Mouse (Mus musculus): Measurements from ENCODE around the gene Pcgf2.
"Not testable (repeated sequence)": the region's sequence is repeated elsewhere in the genome, so short reads cannot be mapped to it uniquely, and the experiment has no call there.

Gene Pcgf2

DNA sequence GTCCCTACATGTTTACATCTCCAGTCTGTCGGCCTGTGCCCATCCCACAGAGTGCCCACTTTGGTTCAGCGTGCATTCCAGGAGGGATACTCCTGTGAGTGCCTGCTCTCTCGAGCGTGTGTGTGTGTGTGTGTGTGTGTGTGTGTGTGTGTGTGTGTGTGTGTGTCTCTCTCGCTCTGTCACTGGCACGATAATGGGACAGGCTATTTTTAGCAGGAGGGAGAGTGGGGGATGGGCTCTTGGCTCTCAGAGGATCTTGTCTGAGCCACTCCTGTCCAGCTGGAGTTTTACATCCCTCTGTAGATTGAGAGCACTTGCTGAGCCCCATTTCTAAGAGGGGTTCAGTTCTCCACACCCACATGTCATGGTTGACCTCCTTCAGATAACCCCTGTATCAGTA is 30.5 kb downstream of the Pcgf2 start:
- in situ Hi-C loops (cut with MboI, MseI) = no loop called here

DNA sequence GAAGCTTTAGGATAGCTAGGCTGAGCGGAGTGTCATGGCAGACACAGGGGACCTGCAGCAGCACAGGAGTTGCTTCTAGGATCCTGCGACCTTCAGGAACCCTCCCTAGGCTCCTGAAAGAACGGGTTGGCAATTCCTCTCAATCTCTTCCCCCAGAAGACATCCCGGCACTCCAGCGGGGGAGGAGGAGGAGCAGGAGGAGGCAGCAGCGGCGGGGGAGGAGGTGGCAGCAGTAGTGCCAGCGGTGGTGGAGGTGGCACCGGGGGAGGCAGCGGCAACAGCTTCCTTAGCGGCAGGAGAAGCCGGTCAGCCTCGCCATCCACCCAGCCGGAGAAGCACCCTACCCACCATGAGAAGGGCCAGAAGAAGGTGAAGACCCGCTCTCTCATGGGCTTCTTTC is 31.0 kb downstream of the Pcgf2 start:
- in situ Hi-C loops (cut with MboI, MseI) = no loop called here

DNA sequence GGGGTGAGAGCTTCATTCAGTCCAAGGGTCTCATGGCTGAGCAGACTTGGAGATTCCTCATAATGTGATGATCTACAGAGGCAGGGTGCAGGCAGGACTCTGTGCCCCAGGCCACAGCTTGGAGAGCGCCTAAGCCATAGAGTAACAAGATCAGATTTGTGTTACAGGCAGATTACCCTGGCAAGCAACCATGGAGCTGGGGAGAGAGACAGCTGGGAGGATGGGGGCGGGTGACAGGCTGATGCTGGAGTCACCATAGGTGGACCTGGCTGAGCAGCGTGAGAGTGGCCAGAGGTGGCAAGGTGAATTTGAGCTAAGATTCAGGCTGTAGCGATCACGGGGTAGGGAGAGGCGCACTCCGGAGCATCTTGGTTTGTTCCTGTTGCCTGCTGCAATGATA is 32.1 kb downstream of the Pcgf2 start:
- in situ Hi-C loops (cut with MboI, MseI) = no loop called here

DNA sequence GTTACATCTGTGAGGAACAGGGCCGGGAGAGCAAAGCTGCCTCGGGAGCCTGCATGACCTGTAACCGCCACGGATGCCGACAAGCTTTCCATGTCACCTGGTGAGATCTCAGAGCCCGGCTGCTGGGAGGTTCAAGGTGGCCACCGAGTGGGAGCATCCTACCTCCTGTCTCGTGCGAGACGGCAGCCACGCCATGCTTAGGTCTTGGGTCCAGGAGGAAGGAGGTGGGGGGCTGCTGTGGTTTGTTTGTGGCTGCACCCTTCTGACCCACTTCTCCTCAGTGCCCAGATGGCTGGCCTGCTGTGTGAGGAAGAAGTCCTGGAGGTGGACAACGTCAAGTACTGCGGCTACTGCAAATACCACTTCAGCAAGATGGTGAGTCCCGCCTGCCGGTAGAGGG is 33.5 kb downstream of the Pcgf2 start:
- in situ Hi-C loops (cut with MboI, MseI) = no loop called here

DNA sequence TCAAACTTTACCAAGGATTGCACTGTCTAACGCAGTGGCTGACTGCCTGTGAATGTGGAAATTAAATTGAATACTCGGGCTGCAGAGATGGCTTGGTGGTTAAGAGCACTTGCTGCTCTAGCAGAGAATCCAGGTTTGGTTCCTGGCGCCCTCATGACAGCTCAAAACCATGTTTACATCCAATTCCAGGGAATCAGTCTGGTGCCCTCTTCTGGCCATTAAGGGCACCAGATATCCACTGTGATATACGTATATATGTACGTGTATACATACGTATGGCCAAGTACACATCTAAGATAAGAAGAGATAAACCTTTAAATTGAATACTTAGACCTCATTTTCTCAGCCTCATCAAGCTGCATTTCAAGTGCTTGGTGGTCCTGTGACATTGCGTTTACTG is 34.1 kb downstream of the Pcgf2 start:
- in situ Hi-C loops (cut with MboI, MseI) = no loop called here

DNA sequence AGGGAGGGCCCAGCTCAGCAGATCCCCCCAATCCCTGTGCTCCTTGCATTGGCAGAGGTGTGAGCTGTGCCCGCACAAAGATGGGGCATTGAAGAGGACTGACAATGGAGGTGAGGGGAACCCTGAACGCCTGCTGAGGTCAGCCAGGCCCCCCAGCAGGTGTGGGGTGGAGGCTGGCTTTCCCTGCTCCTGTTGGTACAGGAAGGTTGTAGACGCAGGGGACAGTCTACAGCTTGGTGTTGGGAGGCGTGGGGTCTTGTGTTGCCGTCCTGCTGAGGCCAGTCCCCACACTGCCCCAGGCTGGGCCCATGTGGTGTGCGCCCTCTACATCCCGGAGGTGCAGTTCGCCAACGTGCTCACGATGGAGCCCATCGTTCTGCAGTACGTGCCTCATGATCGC is 34.9 kb downstream of the Pcgf2 start:
- in situ Hi-C loops (cut with MboI, MseI) = no loop called here

DNA sequence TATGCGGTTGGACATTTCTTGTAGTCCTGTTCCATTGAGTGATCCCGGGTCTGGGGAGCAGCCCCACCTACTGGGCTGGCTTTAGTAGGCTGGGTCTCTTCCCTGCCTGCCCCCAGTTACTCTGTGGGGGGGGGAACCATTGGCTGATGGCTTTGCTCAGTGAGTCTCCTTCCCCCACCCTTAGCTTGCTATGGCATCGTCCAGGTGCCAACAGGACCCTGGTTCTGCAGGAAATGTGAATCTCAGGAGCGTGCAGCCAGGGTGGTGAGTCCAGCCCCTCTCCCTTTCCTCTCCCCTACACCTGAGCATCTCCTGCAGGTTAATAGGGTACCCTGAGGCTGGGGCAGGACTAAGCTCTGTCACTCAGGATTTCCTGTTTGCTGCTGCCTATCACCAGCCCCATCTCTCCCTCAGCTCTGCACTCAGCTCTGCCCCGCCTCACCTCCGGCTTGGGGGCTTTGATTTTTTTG is 35.5 kb downstream of the Pcgf2 start:
- in situ Hi-C loops (cut with MboI, MseI) = no loop called here

DNA sequence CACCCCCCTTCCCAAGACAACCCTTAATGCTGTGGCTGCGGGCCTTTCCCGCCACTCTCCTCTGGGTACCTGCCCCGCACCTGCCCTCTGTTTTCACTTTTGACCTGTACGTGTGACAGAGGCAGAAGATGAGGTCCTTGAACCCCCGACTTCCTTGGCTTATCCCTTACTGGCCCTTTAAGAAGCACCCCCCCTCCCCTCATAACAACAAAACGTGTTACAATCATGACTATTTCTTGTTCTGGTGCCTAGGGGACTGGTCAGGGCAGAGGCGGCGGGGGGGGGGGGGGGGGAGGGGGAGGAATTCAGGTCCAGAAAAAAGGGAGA is 36.0 kb downstream of the Pcgf2 start:
- in situ Hi-C loops (cut with MboI, MseI) = no loop called here

DNA sequence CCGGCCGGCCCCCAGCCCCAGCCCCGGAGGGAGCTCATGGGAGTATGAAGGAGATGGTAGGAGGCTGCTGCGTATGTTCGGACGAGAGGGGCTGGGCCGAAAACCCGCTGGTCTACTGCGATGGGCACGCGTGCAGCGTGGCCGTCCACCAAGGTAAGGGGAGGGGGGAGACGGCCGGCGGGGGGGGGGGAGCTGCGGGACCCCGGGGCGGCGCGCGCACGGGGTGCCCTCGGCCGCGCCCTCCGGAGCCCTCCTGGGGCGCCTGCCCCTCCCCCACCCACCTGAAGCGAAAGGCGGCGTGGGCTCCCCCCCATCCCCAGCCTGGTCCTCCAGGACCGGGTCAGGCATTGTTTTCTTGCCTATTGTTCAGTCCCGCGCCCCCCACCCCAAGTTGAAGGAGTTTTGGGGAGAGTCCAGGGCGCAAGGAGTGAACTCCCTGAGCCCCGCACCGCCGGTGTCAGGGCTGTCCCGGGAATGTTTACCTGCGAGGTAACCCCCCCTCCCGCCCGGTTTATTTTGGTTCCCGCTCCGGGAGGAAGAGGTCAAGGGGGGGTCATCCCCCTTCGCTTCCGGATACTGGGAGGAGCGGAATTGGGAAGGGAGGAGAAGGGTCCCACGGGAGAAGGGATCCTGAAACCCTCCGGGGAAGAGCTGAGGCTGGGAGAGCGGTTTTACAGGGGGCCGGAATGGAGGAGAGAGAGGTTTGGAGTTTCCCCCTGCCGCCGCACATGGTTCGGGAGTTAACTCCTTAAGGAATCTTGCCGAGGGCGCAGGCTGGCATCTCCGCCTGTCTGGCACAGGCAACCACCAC is 36.6 kb downstream of the Pcgf2 start:
- in situ Hi-C loops (cut with MboI, MseI) = no loop called here

DNA sequence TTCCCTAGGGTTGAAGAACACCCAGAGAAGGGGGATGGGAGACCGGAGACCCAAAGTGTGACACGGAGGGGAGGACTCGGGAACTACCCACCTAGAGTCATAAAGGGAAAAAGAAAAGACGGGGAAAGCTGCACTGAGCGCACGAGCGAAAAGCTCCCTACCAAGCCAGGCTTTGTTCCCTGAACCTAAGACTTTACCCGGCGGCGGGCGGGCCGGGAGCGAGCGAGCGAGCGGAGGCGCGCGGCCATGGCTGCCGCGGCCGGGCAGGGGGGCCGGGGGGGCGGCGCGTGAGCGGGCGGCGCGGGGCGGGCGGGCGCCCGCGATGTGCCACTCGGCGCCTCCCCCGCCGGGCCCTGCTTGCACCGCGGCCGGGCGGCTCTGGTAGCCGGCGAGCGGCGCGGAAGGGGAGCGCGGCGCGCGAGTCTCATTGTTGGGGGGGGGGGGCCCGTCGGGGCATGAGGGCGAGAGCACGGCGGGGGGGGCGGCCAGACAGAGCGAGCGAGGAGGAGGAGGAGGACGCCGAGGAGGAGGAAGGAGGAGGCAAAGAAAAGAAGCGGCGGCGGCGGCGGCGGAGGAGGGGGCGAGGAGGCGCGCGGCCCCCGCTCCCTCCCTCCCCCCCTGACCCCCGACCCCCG is 37.3 kb downstream of the Pcgf2 start, which contains the start of gene Mllt6:
Gene Mllt6 (plus strand): TSS at position 522 of the 635 bp plus-strand sequence.
- in situ Hi-C loops (cut with MboI, MseI) = no loop called here

DNA sequence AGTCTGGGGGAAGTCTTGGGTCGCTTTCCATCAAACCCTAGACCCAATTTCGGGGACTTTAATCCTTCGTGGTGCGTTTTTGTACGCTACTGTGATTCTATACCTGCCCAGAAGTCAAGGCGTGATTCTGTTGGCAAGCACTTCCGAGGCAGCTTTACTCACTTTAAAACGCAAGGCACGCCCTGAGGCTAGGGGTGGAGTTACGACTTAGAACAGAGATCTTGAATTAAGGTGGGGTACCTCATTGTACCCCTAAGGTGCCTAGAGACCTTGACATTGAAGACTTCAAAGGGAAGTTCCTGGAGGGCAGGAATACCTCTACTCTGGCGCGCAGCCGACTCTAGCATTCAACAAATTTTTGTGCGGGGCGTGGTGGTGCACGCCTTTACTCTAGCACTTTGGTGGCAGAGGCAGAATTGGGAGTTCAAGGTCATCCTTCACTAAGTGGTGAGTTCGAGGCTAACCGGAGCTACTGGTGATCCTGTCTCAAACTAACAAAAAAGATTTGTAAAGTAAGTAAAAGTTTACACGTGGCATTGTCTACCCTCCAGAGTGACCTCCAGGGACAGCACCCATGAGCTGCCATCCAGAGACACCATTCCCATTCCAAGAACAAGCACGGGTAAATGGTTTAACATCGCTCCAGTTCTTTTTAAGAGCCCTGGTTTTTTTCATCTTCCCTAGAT is 37.9 kb downstream of the Pcgf2 start:
- in situ Hi-C loops (cut with MboI, MseI) = no loop called here

DNA sequence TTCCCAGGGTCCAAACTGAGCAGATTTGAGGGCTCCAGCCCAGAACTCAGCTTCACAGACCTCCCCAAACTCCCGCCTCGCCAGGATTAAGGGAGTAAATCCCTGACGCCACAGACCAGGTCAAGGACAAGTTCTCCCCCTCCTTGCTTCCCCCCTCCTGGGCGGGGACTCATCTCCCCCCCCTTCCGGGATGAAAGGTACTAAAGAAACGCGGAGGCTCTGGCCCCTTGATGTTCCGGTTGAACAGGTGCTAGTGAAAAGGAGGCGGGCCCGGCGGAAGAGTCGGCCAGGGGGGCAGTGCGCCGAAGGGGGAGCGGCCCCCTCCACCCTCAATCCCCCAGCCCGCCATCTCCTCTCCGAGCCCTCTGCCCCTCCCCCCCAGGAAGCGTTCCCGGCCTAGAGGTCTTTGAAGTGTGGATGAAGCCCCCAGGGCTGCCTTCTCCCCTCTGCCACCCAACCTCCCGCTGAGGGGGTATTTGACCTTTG is 38.6 kb downstream of the Pcgf2 start:
- in situ Hi-C loops (cut with MboI, MseI) = no loop called here

DNA sequence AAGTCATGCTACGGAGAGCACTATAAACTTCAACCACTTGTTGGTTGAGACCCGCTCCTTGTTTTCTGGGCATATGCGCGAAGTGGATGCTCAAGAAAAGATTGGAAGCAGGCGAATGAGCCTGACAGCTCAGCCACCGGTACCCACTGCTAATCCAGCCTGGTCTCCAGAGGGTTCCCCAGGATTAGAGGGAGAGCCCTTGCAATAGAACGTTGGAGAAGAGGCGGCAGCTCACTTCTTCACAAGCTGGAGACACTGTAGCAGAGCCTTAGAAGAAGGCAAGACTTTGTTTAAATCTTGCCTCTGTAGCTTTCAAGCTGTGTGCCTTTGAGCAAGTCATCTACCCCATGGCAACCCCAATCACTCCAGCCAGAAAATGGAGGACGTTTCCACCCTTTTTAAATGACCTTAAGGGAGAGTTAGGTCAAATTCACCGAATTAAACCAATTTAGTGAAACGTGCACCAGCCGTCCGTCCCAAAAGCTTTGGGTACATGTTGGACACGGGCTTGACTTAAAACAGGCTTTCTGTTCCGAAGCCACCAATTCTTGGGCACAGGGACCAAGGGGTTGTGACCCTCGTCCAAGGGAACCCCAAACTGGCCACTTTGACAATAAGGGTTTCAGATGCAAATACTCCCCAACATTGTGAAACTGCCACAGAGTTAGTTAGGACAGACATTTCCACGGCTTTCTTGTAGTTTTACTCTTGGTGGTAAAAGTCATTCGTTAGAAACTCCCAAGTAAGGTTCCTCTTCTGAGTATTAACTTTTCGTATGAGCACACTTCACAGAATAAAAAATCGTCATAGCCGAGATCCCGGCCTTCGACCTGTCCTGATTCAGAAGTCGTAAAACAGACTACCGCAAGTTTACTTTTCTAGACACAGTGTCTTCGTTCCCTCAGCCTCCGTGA is 39.3 kb downstream of the Pcgf2 start:
- in situ Hi-C loops (cut with MboI, MseI) = no loop called here

DNA sequence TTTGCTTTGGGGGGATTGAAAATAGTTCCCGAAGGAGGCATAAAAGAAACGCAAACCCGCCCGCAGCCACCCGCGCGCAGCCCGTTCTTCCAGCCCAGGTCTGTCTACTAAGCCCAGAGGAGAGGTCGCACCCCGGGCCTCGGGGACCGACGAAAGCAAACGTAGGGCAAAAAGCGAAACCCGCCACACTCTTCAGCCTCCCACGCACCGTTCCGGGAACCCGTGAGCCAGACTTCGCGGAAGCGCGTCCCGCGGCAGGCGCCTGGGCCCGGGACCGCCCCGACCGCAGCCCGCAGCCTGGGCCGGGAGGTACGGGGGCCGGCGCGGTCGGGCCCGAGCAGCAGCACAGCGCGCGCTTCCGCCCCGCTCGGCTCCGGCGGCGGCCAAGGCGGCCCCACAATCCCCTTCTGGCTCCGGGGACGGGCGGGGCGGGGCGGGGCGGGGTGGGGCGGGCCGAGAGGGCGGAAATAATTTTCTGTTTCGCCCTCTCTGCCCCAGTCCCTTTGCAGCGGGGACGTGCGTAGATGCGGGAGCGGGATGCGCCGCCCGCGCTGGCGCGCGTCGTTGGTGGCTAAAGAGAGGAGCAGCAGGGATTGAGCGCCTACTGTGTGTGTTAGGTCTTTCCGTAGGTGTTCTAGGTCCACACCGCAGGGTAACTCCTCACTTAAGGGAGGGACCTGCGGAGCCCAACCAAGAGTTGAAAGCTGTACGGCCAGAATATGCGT is 40.1 kb downstream of the Pcgf2 start:
- in situ Hi-C loops (cut with MboI, MseI) = no loop called here

DNA sequence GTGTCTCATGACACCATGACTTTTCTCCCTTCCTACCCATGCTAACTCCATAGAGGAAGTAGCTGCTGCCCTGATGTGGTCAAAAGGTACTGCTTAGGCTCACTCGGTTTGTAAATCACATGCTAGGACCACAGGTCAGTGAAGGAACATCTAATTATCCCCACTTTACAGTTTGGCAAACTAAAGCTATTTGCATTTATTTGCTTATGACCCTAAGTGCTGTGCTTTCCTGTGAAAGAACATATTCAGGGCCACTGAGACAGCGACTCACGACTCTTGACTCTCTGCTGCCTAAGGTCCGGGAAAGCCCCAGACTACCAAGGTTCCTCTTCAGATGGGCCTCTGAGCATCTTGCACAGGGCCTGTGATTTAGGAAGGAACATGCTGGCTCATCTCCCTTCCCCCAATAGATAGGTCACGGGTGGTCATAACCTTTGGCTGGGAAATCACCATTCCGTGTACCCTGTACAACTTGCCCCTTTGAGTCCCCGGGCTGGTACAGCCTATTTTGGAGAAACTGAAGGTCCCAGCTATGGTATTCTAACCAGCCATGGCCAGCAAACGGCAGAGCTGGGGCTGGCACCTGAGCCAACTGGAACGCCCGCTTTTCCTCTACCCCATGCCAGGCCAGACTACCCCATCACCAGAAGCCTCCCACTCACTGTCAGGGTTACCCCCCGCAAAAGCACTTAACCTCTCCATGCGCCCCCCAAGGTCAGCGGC is 40.9 kb downstream of the Pcgf2 start:
- in situ Hi-C loops (cut with MboI, MseI) = no loop called here

DNA sequence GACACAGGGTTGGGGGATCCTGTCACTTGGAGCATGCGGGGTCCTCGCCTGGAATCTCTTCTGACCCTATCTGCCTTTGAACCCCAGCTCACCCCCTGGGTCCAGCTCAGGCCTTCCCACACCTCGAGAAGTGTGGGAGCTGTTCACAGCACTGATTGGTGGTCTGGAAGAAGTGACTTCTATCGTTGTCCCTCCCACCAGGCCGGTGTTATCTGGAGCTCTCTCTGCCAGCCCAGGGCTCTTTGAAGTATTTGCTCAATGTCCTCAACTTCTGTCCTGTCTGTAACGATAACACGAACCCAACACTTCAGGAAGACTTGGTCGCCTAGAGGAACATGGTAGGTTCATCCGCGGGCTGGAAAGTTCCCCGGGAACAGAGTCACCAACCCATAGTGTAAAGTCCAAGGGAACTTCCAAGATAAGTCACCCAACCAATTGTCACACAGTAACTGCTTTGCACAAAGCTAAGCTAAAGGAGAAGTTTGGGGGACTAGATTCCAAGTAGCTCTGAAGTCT is 41.5 kb downstream of the Pcgf2 start:
- in situ Hi-C loops (cut with MboI, MseI) = no loop called here

DNA sequence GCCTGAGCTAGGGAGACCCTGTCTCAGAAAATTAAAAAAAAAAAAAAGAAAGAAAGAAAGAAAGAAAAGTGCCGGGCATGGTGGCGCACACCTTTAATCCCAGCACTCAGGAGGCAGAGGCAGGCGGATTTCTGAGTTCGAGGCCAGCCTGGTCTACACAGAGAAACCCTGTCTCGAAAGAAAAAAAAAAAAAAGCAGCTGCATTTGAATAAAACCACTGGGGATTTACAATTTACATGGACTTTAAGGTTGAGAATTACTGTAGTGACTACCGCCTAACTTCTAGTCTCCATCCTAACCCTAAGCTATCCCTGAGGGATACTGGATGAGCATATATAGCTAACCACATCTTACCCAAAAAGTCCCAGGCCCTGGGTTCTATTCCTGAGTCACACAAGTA is 42.3 kb downstream of the Pcgf2 start:
- in situ Hi-C loops (cut with MboI, MseI) = not testable (repeated sequence)

DNA sequence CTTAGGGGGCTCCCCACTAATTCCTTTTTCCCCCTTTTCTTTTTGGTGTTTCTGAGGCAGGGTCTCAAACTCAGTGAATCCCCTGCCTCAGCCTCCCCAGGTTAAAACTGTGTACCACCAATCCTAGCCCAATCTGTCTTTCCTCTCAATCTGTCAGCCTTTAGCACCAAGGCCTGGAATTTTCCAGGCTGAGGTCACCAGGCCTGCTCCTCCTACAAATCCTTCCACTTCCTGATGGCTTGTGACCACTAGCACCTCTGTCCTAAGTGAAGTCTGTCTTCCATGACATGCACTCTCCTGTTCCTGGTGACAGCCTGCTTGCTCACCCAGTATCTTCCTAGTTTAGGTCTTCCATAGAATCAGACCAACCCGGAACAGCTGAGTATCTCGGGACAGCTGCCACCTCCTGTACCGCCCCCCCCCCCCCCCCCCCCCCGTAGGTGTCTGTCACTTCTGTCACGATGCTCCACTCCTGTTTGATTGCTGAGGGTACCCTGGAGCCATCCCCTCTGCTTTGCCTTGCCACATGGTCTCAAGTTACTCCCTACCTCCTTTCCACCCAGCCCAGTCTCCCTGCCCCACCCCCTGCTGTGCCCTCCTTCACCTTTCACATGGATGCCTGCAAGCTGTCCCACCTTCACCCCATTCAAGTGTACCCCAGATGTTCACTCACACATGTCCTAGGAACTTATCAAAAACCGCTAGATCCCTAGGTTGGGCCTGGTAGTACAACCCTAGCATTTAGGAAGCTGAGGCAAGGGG is 42.9 kb downstream of the Pcgf2 start:
- in situ Hi-C loops (cut with MboI, MseI) = no loop called here

DNA sequence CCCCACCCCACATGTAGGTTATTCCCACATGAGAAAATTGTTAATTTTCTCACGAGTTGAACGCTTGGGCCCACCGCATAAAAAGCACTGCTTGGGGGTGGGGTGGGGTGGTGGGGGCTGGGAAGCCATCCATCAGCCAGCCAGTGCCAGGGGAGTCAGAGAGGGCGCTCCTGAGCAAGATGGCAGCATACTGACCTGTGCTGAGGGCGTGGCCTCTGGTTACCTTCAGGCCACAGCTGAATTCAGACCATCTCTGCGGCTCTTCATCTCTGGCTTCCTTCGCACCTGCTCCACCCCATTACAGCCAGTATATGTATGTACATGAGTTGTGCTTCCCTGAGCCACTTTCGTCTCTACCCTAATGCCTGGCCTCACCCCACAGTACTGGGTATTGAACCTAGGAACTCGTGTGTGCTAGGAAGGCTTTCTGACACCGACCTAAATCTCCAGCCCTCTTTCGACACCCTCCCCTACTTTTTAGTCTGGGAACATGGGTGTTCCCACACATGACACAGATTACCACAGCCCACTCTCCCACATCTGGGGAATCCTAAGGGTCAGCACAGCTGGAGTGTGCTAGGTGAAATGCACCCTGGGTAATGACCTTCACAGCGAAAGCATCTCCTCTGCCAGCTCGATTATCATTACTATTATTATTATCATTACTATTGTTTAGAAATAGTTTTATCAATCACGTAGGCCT is 43.9 kb downstream of the Pcgf2 start:
- in situ Hi-C loops (cut with MboI, MseI) = no loop called here
